Mouse (Mus musculus) adrenal gland, postnatal 25 days (tissue): ENCODE results near the gene Eefsec. TPM values are rescaled to one million over a fixed set of nuclear protein-coding genes. Genes with fewer than 3 reads are reported as not detected.

ENCODE experiments used
- DNase-seq: peaks from one replicate; pipeline ENCODE4 v3.0.0; 2021; ENCODE audit warnings: mixed read lengths
- total RNA-seq: library from RNA; stranded (reverse); gene quantifications from 2 replicates; pipeline ENCODE4 v1.2.3, GENCODE M21; 2021

Eefsec gene
- total RNA-seq, 1 experiment from 2014 or later: 16.6 TPM

- peak; percentile 0 for DNase-seq
Observed at GRCm38 (mm10) chr6:88207403-88208033, 238.8 kb downstream of the Eefsec start.

Other genes with a start within 250 kb of the Eefsec start
- not detected in 2 replicates for gene Dnajb8, start 224.3 kb downstream of the Eefsec start, total RNA-seq
- gene Ruvbl1, start 18.9 kb upstream of the Eefsec start, total RNA-seq: 24.9 and 33.9 TPM in 2 replicates
- 172 and 176 TPM in 2 replicates for gene Sec61a1, start 72.4 kb upstream of the Eefsec start, total RNA-seq
- 0.36 and 1.3 TPM in 2 replicates for gene Kbtbd12, start 191.4 kb upstream of the Eefsec start, total RNA-seq